Mouse (Mus musculus): ENCODE measurements at regions not wholly inside any gene's neighbourhood (a gene's known extent, or its start where the extent isn't known, plus 50 kb on each side); places are given as distances from the start of the nearest gene placed in this dataset.

DNA sequence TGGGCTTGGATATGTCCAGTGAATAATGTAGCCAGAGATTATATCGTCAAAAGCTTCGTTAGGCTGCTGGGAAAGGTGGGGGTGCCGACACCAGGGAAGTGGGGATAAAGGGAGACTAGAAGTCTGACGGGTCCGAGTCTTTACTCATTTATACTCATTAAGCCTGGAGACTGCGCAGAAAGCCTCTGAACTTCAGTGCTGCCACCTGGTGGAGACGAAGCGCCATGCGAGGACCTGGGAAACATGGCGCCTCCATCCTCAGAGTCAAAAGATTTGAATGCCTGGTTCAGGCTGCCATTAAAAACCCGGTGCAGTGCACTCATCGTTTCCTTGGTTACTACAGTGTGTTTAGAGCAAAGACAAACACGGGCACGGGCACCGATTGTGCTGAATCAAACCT lies 337.2 kb downstream of the Hlx start:
- TF ChIP-seq CTCF (IDR thresholded peaks at IDR 0.05; ENCODE audit: low read depth) (peak; percentile 84), EP300 (optimal IDR thresholded peaks at IDR 0.05) (no peak)
